Mouse (Mus musculus): ENCODE results near the gene Ppp2r5d. TPM values are rescaled to one million over a fixed set of nuclear protein-coding genes. Genes with fewer than 3 reads are reported as not detected.

The Ppp2r5d gene
- 57.8 TPM for polyA plus RNA-seq (2017; shearing (Covaris generic))

DNA sequence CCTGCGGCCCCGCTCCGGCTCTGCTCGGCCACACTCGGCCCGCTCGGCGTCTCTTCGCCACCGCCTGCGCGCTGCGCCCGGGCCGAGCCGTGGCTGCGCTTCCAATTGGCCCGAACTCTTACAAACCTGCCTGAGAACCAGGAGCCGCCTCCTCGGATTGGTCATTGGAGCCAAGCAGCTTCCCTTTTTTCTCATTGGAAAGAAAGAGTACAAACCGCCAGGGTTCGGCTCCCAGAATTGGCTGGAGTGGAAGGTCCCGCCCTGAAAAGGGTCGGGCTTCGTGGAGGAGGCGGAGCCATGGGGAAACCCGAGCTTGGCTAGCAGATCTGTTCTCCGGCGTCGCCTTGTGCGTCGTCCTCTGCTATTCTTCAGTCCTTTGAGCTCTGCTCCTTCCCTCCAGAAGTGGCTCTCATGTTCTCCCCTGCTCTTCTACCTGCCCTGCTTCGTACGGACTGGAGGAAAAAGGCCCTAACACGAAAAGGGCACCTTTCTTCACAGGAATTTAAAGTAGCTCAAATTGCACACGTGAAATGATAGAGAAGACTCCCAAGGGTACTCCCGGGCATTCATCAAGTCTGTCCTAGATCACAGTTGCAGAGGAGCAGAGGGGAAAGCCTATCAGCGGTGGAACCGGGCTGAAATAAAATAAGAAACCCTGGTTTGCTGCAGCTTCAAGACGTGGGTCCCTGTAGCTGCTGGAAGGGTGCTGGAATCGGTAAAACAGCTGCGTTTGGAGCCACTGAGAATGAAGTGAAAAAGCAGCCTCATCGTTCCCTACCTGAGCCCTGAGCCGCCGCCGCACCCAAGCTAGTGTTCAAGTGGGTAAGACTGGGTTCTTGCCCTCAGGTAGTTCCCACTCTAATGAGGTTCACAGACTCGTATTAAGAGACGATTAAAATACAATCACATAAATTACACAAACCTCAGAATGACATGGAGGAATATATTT, at the start of gene Ppp2r5d:
Gene Ppp2r5d (minus strand): TSS at position 225 of the 949 bp plus-strand sequence.

DNA sequence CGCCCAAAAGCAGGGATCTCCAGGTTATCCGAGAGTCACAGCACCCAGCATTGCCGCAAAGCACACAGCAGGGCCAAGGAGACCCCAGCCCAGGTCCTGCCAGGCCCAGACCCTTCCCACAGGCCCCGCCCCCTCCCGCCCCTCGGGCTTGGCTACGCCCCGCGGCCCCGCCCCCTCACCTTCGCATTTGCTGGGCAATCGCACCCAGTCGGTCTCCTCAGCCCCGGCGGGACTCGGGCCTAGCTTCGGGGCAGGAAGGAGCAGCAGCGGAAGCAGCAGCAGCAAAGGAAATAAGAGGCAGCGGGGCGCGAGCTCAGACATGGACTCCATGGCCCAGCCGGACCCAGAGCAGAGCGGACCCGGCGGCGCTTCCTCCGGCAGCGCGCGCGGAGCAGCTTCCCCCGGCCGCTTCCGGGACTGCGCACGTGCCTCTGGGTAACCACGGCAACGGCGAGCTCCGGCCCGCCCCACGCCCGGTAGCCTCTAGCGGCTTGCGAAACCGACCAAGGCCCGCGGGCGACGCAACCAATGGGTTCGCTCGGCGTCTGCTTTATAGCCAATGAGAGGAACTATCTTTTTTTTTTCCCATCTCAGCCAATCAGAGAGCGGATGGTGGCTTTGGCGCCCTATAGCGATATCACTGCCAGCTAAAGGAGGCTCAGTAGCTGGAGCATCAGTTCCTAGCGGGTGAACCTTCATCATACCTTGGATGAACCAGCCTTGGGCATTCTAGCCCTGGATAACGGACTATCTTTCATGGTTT, 47.1 kb upstream of the Ppp2r5d start, which contains the start of gene Cnpy3:
Gene Cnpy3 (minus strand): TSS at position 421 of the 763 bp plus-strand sequence.

DNA sequence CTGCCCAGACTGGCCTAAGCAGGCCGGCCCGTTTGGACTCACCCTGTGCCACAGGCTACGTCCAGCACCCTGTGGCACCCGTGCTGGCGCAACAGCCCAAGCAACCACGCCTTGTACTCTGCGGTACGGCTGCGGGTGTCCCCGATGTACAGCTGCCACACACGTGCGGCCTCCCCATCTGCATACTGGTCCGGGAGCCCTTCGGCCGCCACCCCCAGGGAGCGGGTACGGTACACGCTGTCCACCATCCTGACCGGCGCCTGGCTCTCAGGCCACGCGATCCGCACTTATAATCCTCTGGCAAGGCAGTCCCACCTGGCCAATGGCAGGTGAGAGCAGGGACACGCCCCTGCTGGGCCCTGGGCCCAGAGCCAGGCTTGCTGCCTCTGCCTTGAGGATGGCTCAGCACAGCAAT, 24.0 kb upstream of the Ppp2r5d start, which contains the start of gene Gnmt:
Gene Gnmt (minus strand): TSS at position 265 of the 415 bp plus-strand sequence.

DNA sequence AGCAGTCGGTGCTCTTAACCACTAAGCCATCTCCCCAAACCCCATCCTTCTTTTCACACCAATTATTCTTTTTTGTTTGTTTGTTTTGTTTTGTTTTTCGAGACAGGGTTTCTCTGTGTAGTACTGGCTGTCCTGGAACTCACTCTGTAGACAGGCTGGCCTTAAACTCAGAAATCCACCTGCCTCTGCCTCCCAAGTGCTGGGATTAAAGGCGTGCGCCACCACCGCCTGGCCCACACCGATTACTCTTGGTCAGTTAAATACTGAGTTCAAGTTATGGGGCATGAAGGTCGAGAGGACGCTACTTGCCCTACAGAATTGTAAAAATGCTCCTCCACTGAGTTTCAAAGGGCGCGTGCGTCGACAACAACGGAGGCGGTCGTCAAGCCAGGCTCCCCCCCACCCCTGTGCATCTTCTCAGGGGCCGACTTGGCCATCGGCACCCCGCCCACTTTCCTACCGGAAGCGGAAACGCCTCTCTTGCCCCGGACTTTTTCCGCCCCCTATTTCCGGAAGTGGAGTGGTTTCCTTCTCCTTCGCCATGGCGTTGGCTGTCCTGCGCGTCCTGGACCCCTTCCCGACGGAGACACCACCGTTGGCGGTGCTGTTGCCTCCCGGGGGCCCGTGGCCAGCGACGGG, 6.2 kb upstream of the Ppp2r5d start, which contains the start of gene Pex6:
Gene Pex6 (plus strand): TSS at position 505 of the 639 bp plus-strand sequence.

DNA sequence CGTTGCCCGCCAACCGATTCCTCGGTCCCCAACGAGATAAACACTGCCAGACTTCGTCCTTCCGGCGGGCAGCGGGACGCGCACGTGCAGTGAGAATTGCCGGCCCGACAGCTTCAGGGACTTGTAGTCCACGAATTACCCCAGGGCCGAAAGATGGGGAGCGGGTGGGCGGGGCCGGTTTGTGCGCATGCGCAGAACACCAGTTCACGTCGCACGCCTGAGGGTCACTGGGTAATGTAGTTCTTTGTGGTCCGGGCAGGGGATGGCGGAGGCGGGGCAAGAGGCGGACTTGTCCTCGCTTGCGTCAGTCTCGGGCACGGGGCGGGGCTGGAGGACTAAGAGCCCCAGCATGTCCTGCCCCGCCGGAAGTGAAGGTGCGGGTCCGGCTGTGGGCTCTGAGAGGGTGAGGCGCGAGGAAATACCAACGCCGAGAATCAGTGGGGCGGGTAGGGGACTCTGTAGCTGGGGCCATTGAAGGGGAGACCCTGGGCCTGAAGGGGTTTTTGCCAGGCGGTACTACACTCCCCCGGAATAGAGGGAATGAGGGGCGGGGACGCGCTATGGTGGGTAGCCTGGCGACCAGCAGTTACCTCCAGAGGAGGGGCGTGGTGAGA, 24.0 kb downstream of the Ppp2r5d start, which contains the start of gene Klhdc3:
Gene Klhdc3 (minus strand): TSS at position 155 of the 614 bp plus-strand sequence.

DNA sequence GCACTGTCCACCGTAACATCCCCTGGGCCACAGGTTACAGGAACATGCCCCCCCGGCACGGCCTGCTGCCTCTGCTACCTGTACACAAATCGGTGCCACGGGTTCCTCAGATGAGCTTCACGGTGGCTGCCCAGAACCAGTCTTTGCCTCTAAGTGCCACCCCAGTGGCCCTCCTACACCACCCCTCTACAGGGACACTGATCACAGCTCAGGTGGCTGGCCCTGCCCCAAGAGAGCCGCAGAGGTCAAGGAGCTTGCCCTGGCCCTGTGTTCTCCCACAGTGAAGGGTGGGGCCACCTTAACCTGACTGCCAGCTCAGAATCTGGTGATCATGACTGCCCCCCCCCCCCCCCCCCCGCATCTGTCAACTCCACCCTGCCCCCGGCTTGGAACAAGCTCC, 26.5 kb downstream of the Ppp2r5d start, which contains the start of gene Mea1:
Gene Mea1 (plus strand): TSS at position 378 of the 400 bp plus-strand sequence.

DNA sequence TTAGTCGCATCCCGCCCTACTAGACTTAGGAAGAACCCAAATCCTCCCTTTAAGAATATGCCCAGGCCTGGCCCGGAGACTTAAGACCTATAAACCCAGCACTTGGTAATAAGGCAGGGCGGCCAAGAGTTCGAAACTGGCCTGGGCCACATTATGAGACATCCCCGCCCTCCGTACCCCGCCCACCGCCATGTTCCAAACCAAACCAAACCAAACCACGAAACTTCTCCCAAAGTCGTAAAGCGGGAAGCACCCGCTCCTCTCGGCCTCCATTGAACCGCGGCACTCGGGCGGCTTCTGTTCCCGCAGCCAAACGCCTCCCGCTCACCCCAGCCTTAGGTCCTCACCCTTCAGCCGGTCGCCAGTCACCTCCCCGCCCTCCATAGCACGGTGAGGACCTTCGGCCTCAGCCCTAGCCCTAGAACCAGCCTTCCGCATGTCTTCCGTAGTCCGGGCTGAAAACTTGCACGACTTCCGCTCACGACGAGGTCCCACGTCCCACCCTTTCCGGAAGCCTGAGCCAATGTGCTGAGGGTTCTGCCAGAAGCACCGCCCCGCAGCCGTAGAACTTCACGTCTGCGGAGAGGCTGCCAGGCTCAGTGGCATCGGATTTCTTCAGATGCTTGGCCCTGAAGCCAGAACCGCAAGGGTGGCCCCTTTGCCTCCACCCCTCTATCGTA, 30.9 kb downstream of the Ppp2r5d start, which contains the start of gene Rrp36:
Gene Rrp36 (minus strand): TSS at position 503 of the 680 bp plus-strand sequence.

DNA sequence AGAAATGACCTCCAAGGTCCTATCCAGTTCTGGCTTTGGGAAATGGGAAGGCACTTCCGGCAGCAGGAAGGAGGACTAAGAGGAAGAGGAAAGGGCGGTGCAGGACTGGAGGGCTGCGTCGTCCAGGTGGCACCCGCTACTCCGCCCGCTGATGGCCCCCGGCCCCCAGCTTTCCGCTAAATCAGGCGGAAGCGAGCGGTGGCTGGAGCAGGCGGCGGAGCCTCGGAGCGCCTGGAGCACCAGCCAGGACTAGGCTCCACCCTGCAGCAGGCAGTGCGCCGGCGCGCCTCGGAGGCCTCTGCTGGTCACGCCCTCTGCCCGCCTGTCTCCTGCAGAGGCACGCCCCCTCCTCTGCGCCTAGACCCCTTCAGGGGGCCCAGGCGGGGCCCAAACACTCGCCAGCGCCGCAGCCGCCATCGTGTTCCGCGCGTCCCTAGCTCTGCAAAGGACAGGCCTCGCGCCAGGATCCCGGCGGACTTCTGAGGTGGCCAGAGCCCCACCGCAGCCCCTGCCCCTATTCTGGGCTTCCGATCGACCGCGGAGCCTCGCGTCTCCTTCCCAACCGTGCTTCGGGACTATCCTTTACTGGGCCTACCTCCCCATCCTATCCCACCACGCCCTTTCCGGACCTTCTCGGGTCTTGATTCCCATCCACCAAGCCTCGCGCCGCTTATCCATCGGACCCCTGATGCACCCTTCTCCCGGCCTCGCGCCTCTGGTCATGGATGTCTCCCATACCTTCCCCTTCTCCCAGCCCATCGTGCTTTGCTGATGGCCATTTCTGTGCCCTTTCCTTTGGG, 54.5 kb downstream of the Ppp2r5d start, which contains the start of gene Cul7:
Gene Cul7 (plus strand): TSS at position 106 of the 800 bp plus-strand sequence.

DNA sequence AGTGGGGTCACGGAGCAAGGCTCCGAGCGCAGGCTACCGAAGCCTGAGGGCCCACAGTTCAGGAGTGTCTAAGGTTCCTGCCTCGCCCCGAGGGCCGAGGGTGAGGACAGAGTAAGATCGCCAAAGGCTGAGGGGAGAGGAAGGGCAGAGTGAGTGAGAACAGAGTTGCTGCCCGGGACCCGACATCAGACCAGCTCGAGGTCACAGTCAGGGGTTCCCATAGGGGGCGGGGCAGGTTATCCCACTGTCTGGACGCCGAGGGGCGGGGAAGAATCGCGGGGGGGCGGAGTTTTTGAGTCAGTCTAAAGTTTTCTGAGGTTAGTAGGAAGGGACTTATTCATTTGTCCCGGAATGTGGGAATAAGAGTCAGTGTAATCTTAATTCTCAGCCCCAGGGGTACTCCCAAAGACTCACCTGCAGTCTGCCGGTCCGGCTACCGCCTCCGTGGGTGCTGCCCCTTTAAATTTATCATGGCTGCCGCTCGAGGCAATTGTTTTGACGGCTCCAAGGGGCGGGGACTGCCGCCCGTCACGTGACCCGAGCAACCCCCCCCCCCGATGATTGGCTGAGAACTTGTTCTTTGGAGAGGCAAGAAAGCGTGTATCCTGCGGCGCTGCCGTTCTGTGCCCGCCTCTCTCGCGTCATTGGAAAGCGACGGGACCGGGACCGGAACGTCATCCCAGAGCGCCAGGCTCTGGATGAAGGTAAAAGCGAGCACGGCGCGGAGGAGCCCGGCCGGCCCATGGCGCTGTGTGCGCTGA, 59.2 kb downstream of the Ppp2r5d start, which contains the start of the genes Klc4 and Mrpl2:
Gene Klc4 (minus strand): TSS at position 462 of the 761 bp plus-strand sequence.
Gene Mrpl2 (plus strand): TSS at position 669 of the 761 bp plus-strand sequence.

Other genes starting within 250 kb of the Ppp2r5d start
- gene Ttbk1, start 217.4 kb downstream of the Ppp2r5d start, polyA plus RNA-seq (2017; shearing (Covaris generic)) = 0.15 TPM
- gene Dnph1, start 208.4 kb downstream of the Ppp2r5d start, polyA plus RNA-seq (2017; shearing (Covaris generic)) = 8.3 TPM
- gene Cul9, start 158.7 kb downstream of the Ppp2r5d start, polyA plus RNA-seq (2017; shearing (Covaris generic)) = 9.2 TPM
- 4.5 TPM for gene Srf, start 148.9 kb downstream of the Ppp2r5d start, polyA plus RNA-seq (2017; shearing (Covaris generic))
- not detected for gene Ptk7, start 75.6 kb downstream of the Ppp2r5d start, polyA plus RNA-seq (2017; shearing (Covaris generic))
- 27.1 TPM for gene Klc4, start 59.1 kb downstream of the Ppp2r5d start, polyA plus RNA-seq (2017; shearing (Covaris generic))
- 62.4 TPM for gene Mrpl2, start 58.9 kb downstream of the Ppp2r5d start, polyA plus RNA-seq (2017; shearing (Covaris generic))
- 12.7 TPM for gene Cul7, start 54.8 kb downstream of the Ppp2r5d start, polyA plus RNA-seq (2017; shearing (Covaris generic))
- gene Rrp36, start 30.8 kb downstream of the Ppp2r5d start, polyA plus RNA-seq (2017; shearing (Covaris generic)) = 69.6 TPM
- 184 TPM for gene Mea1, start 26.3 kb downstream of the Ppp2r5d start, polyA plus RNA-seq (2017; shearing (Covaris generic))
- 82.1 TPM for gene Klhdc3, start 24.2 kb downstream of the Ppp2r5d start, polyA plus RNA-seq (2017; shearing (Covaris generic))
- gene Pex6, start 6.4 kb upstream of the Ppp2r5d start, polyA plus RNA-seq (2017; shearing (Covaris generic)) = 3.1 TPM
- gene Gnmt, start 24.1 kb upstream of the Ppp2r5d start, polyA plus RNA-seq (2017; shearing (Covaris generic)) = 0.27 TPM
- gene Cnpy3, start 47.1 kb upstream of the Ppp2r5d start, polyA plus RNA-seq (2017; shearing (Covaris generic)) = 57.0 TPM
- not detected for gene Ptcra, start 58.6 kb upstream of the Ppp2r5d start, polyA plus RNA-seq (2017; shearing (Covaris generic))
- gene 2310039H08Rik, start 67.5 kb upstream of the Ppp2r5d start, polyA plus RNA-seq (2017; shearing (Covaris generic)) = 30.9 TPM
- gene Rpl7l1, start 77.6 kb upstream of the Ppp2r5d start, polyA plus RNA-seq (2017; shearing (Covaris generic)) = 154 TPM
- gene Bicral, start 153.4 kb upstream of the Ppp2r5d start, polyA plus RNA-seq (2017; shearing (Covaris generic)) = 17.6 TPM
- 18.5 TPM for gene Tbcc, start 185.6 kb upstream of the Ppp2r5d start, polyA plus RNA-seq (2017; shearing (Covaris generic))
- not detected for gene Prph2, start 205.3 kb upstream of the Ppp2r5d start, polyA plus RNA-seq (2017; shearing (Covaris generic))

All from activated CD4-positive, CD25-positive, alpha-beta regulatory T cell, adult 9 weeks (primary cell).